Mouse (Mus musculus): ENCODE data around the gene Gm10334. TPM values are rescaled to one million over a fixed set of nuclear protein-coding genes. Genes with fewer than 3 reads are reported as not detected.

Gm10334 gene
- polyA plus RNA-seq (2015; fragmentation: Illumina TruSeq; extraction: RNeasy Lipid Tissue Mini Kit (QIAGEN cat#74804); ENCODE audit: insufficient read depth, low read depth, low replicate concordance) = 167 TPM

GRCm38 (mm10) chr6:41446045-41446444, at the start of gene Gm10334:
Gene Gm10334 (minus strand): TSS chr6:41446145.

GRCm38 (mm10) chr6:41458632-41459031, 12.7 kb upstream of the Gm10334 start, which contains the start of gene Prss1:
Gene Prss1 (plus strand): TSS chr6:41458932.

Other genes starting within 250 kb of the Gm10334 start
- gene Try4, start 143.9 kb downstream of the Gm10334 start, polyA plus RNA-seq (2015; fragmentation: Illumina TruSeq; extraction: RNeasy Lipid Tissue Mini Kit (QIAGEN cat#74804); ENCODE audit: insufficient read depth, low read depth, low replicate concordance) = 26,314 TPM
- gene Try5, start 129.3 kb downstream of the Gm10334 start, polyA plus RNA-seq (2015; fragmentation: Illumina TruSeq; extraction: RNeasy Lipid Tissue Mini Kit (QIAGEN cat#74804); ENCODE audit: insufficient read depth, low read depth, low replicate concordance) = 12,068 TPM
- 528 TPM for gene Try10, start 92.0 kb downstream of the Gm10334 start, polyA plus RNA-seq (2015; fragmentation: Illumina TruSeq; extraction: RNeasy Lipid Tissue Mini Kit (QIAGEN cat#74804); ENCODE audit: insufficient read depth, low read depth, low replicate concordance)
- gene Prss3, start 68.5 kb downstream of the Gm10334 start, polyA plus RNA-seq (2015; fragmentation: Illumina TruSeq; extraction: RNeasy Lipid Tissue Mini Kit (QIAGEN cat#74804); ENCODE audit: insufficient read depth, low read depth, low replicate concordance) = 552 TPM
- 131 TPM for gene Gm5771, start 53.8 kb downstream of the Gm10334 start, polyA plus RNA-seq (2015; fragmentation: Illumina TruSeq; extraction: RNeasy Lipid Tissue Mini Kit (QIAGEN cat#74804); ENCODE audit: insufficient read depth, low read depth, low replicate concordance)
- gene Prss1, start 12.8 kb upstream of the Gm10334 start, polyA plus RNA-seq (2015; fragmentation: Illumina TruSeq; extraction: RNeasy Lipid Tissue Mini Kit (QIAGEN cat#74804); ENCODE audit: insufficient read depth, low read depth, low replicate concordance) = 15.3 TPM
- 28,178 TPM for gene Prss2, start 75.6 kb upstream of the Gm10334 start, polyA plus RNA-seq (2015; fragmentation: Illumina TruSeq; extraction: RNeasy Lipid Tissue Mini Kit (QIAGEN cat#74804); ENCODE audit: insufficient read depth, low read depth, low replicate concordance)
- 2.8 TPM for gene Ephb6, start 159.3 kb upstream of the Gm10334 start, polyA plus RNA-seq (2015; fragmentation: Illumina TruSeq; extraction: RNeasy Lipid Tissue Mini Kit (QIAGEN cat#74804); ENCODE audit: insufficient read depth, low read depth, low replicate concordance)
- 1.3 TPM for gene Trpv6, start 190.3 kb upstream of the Gm10334 start, polyA plus RNA-seq (2015; fragmentation: Illumina TruSeq; extraction: RNeasy Lipid Tissue Mini Kit (QIAGEN cat#74804); ENCODE audit: insufficient read depth, low read depth, low replicate concordance)
- gene Trpv5, start 234.6 kb upstream of the Gm10334 start, polyA plus RNA-seq (2015; fragmentation: Illumina TruSeq; extraction: RNeasy Lipid Tissue Mini Kit (QIAGEN cat#74804); ENCODE audit: insufficient read depth, low read depth, low replicate concordance) = not detected
- gene Llcfc1, start 238.3 kb upstream of the Gm10334 start, polyA plus RNA-seq (2015; fragmentation: Illumina TruSeq; extraction: RNeasy Lipid Tissue Mini Kit (QIAGEN cat#74804); ENCODE audit: insufficient read depth, low read depth, low replicate concordance) = not detected